Mouse (Mus musculus) gastrocnemius, adult 18-20 months (tissue): ENCODE measurements around the gene Mbnl2. TPM values are rescaled to one million over a fixed set of nuclear protein-coding genes. Genes with fewer than 3 reads are reported as not detected.

Experiments used
- total RNA-seq, 2 experiments: library from RNA; stranded (reverse); gene quantifications; 2 replicates each; pipeline ENCODE4 v1.2.3; 2021

Mbnl2 gene
- total RNA-seq, 2 experiments from 2014 or later = 299 to 300 TPM

Other genes with a start within 250 kb of the Mbnl2 start
- gene Oxgr1, start 233.2 kb upstream of the Mbnl2 start, total RNA-seq = not detected
- gene Rap2a, start 202.8 kb downstream of the Mbnl2 start, total RNA-seq = 1 to 10 TPM; 2.2 to 3.4 TPM